Mouse (Mus musculus) regulatory T cell (primary cell): ENCODE results near the gene Htr6.

Experiments
- in situ Hi-C: fragments of 300-600 bp; cut with MboI, MseI; formaldehyde crosslinking; loops from one replicate; pipeline ENCODE4 v1.15.1; 2025; ENCODE audit warnings: high pct_unique_total_duplicates

Gene Htr6

DNA sequence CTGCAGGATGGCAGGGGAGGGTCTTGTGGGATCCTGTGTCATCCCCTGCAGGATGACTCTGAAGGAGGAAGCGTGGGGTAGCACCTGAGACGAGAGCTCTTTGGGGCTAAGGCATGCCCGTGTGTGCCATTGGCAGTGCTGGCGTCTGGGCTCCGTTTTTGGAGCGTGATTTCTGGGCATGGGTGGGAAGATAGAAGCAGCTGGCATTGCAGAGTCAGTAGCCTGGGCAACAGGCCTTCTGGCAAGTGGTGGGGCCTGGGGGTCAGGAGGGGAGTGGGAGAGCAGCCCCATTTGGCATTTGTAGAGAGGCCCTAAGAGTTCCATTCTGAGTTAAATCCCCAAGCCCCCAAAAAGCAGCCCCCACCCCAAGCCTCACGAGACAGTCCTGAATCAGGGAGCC, 22.6 kb downstream of the Htr6 start:
- in situ Hi-C loops, result no loop called here

DNA sequence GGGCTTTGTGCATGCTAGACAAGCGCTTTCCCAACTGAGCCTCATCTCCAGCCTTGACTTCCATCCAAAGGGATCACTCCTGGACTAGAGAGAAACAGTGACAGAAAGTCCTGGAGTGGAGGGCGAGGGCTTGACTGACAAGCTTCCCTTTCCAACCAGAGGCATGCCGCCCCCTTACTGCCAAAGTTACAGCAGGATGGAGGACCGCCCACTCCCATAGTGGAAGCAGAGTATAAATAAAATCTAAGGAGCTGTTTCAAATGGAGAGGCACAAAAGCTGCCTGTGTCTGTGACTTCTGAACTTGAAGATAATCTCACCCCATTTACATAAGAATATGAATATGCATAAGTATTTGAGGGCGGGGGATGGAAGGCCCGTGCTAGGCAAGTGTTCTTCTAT, 26.9 kb downstream of the Htr6 start:
- in situ Hi-C loops, result loop anchor here (25.0 kb wide), 1 partner anchor 1786 kb away; no protein-coding TSS in a partner anchor

DNA sequence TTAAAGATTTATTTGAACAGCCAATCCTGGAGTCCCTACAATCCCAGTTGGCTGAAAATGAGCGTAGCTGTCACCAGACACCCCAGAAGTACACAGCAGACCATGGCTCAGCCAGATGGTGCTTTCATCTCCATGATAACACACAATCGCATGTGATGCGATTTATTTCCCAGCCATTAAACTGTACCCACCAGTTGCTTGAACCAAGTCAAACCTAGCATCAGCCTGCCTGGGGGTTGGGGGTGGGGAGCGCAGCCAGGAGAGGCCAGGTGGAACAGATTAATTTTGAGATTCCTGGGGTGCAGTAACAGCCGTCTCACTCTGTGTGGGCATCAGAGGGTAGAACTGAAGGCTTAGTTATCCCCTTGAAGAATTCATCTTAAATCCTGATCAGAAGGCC, 29.0 kb downstream of the Htr6 start:
- in situ Hi-C loops, result loop anchor here (25.0 kb wide), 1 partner anchor 1784 kb away; no protein-coding TSS in a partner anchor

DNA sequence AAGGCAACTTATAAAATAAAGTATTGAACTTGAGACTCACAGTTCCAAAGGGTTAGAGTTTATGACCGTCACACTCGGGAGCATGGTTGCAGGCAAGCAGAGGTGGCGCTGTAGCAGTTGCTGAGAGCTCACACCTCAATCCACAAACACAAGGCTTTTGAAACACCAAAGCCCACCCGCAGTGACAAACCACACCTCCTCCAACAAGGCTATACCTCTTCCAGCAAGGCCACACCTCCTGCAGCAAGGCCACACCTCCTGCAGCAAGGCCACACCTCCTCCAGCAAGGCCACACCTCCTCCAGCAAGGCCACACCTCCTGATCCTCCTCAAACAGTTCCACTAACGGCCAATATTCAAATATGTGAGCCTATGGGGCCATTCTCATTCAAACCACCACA, 30.8 kb downstream of the Htr6 start:
- in situ Hi-C loops, result loop anchor here (25.0 kb wide), 1 partner anchor 1782 kb away; no protein-coding TSS in a partner anchor

DNA sequence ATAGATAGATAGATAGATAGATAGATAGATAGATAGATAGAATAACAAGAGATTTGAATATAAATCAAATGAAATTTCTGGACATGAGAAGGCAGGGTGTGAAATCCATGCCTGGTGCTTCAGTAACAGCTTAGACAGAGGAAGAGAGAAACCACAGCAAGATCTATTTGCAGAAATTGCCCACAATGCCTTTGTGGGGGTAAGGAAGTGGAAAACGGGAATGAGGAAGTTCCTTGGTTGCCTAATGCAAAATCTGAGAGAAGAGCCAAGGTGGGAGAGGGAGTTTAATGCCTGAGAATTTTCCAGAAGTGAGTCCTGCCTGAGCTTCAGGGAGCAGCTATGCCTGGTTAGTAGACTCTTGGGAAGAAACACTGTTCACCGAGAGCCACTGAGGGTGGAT, 31.8 kb downstream of the Htr6 start:
- in situ Hi-C loops, result loop anchor here (25.0 kb wide), 1 partner anchor 1781 kb away; no protein-coding TSS in a partner anchor

DNA sequence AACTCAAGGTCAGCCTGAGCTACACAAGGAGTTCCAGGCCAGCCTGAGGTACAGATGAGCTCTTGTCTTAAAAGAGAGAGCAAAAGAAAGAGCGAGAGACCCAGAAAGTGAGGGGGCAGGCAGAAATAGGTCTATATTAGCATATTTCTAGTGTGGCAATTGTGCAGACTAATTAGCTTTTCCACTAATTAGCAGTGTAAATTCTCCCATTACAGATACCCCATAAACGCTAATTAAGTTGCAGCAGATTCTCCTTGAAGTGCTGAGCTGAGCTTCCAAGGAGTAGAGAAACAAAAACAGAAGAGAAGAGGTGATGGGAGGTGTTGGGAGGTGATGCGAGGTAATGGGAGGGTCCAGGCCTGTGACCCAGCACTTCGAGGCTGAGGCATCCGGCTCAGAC, 32.8 kb downstream of the Htr6 start:
- in situ Hi-C loops, result loop anchor here (25.0 kb wide), 1 partner anchor 1780 kb away; no protein-coding TSS in a partner anchor

DNA sequence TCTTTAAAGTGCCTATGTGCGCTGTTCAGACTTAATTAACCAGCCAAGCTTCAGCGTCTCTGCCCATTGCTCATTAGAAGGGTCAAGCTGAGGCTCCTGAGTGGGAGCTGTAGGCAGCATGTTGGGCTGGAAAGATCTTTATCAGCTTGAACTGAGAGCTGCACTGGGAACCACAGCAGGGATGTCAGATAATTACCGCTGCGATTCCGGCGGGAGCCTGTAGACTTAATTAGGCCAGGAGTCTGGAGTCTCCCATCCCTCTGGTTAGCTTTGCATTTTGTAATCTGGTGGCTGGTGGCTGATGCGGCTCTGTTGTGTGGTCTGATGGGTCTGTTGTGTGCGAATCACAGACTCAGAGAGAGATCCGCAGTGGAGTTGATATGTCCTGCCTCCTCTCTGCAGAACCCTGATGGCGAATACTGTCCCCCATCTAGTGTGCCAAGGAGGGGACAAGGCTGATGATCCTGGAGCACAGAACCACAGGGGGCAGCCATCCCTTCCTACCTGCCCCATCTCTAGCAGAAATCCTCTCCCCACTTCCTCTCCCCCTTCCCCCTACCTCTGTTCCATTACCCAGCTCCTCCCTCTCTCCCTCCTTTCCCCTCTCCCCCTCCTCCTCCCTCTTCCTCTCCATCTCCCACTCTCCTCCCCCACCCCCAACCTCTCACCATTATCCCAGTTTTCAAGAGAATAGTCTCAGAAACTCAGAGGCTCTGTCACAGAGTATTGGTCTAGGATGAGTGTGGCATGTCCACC, 35.1 kb downstream of the Htr6 start:
- in situ Hi-C loops, result loop anchor here (25.0 kb wide), 1 partner anchor 1778 kb away; no protein-coding TSS in a partner anchor

DNA sequence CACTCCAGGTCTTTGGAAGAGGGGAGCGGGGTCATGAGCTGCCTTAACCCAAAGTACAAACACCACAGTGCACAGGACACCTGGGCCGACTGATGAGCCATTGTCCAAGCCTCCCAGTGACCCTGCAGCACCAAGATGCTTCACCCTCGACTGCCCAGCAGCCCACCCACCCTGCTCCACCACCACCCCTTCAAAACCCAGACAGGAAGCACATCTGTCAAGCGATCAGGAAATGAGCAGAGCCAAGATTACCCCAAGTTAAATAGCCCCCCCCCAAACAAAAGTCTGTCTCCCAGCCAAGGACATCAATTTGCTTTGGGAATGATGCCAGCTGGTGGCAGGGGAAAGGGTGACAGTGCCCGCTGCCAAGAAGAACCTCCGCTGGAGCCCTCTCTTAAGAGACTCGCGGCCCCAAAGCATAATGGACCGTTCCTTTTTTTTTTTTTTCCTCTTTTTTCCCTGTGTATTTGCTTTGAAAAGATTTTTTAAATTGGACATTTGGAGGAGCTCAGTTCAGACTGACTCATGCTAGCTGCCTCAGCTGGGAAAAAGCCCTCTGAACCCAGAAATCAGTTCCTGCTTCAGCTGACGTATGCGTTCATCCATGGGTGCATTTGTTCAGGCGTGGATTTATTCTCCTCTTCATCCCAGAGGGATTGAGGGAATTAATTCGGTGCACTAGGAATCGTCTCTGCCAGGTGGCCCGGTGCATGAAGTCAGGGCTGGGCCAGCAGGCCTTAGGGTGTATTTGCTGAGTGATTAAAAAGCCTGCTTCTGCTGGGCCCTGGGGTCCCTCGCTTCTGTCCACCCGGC, 37.4 kb downstream of the Htr6 start:
- in situ Hi-C loops, result loop anchor here (25.0 kb wide), 1 partner anchor 1776 kb away; no protein-coding TSS in a partner anchor

DNA sequence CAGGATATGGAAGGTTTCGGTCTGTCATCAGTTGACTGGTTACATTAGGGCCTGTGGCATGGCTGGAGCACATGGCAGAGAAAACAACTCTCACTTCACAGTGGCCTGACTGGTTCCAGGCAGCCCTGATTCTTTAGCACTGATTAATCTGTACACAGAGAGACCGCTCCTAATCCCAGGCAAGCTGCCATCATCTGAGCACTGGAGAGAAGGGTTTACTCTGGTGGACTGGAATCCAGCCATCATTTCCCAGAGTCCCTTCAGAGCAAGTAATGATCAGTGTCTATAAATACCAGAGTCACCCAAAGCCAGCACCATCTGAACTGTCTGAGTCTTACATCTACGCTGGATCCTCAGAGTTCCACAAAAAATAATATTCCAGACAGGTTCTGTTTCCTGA, 39.6 kb downstream of the Htr6 start:
- in situ Hi-C loops, result loop anchor here (25.0 kb wide), 1 partner anchor 1773 kb away; no protein-coding TSS in a partner anchor

DNA sequence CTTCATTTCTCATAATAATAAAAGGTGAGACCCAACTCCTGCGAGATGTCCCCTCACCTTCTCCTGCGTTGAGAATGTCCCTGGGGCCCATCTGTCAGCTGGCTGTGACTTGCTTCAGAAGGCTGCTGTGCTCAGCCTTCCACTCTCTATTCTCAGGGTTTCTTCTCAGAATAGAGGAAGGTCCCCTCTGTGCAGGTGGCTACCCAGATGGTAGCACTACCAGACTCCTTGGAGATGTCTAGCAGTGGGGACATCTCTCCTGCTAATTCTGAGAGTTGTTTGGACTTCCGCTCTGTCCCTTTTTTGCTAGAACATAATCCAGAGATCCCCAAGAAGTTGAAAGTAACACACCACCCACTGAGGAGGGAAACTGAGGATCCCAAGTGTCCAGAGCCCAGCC, 40.4 kb downstream of the Htr6 start:
- in situ Hi-C loops, result loop anchor here (25.0 kb wide), 1 partner anchor 1773 kb away; no protein-coding TSS in a partner anchor

DNA sequence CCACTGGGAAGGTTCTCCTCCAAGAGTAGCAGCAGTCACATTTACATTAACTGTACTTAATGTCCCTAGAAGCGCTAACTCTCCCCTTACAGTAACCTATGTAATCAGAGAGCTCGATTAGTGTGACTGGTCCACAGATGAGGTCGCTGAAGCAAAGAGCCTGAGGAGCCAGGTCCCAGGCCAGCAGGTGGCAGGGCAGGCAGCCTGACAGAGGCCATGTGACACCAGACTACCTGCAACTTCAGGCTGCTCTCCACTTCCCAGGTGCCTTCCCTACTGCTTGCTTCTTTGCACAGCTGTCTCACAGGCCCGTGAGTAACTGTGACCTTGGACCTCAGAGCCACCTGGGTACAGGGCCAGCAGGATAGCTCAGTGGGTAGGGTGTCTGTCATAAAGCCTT, 40.8 kb downstream of the Htr6 start:
- in situ Hi-C loops, result loop anchor here (25.0 kb wide), 1 partner anchor 1772 kb away; no protein-coding TSS in a partner anchor

DNA sequence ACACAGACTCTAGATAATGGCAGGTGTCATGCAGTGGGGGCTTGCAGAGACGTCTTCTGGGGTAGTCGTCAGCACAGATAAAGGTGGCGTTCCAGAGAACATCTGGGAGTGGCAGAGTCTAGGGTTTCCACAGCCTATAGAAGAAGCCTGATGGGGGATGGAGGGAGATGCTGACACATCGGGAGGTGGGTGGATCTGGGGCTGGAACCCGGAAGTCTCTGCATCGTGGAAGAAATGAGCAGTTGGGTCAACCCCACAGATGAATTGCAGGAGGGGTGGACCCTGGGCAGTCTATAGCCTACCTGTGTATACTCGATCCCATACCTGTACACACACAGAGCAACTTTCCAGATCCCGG, 41.4 kb downstream of the Htr6 start:
- in situ Hi-C loops, result loop anchor here (25.0 kb wide), 1 partner anchor 1772 kb away; no protein-coding TSS in a partner anchor

DNA sequence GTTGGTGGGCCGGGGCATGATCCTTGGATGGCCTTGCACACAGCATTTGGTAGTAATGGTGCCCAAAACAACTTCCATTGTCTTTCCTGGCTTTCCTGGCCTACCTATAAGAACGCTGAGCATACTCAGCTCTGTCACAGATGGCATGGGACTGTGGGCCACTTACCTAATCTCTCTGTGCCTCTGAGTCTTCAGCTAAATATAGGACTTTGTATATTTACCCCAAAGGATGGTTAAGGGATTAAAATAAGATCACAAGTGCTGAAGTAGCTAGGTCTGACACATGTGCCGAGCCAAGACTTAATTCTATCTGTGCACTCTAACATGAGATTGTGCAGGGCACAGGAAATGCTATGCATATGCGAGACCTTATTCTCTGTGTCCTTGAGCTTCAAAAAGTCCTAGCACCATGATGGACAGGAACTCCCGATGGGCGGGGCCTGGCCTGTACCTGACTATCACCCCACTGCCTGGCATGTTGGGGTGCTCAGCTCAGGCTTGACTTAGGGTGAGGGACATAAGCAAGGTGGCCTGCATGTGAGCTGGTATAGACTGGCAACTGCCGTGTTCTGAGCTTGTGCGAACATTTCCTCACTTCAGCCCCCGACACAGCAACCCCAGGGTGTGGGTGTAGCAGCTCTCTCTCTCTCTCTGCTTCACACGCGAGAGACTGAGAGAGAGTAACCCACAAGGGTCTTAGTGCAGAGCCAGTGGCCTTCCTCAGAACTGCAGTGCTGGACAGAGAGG, 41.9 kb downstream of the Htr6 start:
- in situ Hi-C loops, result loop anchor here (25.0 kb wide), 1 partner anchor 1771 kb away; no protein-coding TSS in a partner anchor

DNA sequence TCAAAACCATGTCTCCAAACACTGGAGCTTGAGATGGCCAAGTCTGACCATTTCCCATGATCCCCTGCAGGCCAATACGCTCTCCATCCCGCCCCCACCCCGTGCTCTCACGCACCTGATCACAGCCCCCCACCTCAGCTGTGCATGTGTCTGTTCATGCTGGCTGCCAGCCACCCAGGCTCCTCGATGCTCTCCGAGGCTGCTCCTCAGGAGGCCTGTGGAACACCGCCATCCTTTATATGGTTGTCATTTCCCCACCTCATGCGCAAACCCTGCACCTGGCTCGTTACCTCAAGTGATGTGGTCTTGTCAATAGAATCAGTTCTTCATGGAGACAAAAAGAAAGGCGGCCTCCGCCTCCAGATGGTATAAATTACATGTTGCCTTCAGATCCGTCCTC, 42.8 kb downstream of the Htr6 start:
- in situ Hi-C loops, result loop anchor here (25.0 kb wide), 1 partner anchor 1770 kb away; no protein-coding TSS in a partner anchor

DNA sequence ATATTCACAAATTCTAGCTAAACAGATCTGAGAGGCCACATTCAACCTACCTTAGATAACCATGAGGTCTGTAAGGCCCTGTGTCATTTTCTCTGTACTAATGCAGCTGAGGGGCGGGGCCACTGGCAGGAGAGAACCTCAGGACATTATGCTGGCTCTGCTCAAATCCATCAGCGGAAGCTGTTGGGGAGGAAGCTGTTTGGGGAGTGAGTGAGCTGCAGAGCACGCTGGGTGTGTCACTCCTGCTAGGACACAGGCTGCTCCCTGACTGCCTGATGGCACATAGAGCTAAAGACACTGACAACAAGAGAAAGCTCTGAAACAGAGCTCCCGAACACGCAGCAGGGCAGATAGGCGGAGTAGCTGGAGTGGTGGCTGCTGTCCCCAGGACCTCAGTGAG, 44.7 kb downstream of the Htr6 start:
- in situ Hi-C loops, result loop anchor here (25.0 kb wide), 1 partner anchor 1768 kb away; no protein-coding TSS in a partner anchor

DNA sequence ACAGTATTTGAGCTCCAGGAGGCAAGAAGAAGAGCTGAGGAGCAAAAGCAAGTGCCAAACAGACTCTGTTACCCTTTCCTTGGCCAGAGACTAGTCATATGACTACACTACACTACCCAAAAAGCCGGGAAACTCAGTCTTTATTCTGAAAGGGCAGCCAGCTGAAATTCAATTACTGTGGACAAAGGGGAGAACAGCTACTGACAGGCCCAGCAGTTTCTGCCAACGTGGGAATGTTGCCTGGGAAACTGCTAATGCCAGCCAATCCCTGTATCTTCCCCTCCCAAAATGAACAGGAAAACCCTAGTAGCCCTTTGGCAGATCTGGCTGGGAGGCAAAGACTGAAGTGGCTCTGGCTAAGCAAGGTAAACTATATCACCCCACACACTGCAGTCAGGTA, 51.0 kb downstream of the Htr6 start:
- in situ Hi-C loops, result no loop called here

DNA sequence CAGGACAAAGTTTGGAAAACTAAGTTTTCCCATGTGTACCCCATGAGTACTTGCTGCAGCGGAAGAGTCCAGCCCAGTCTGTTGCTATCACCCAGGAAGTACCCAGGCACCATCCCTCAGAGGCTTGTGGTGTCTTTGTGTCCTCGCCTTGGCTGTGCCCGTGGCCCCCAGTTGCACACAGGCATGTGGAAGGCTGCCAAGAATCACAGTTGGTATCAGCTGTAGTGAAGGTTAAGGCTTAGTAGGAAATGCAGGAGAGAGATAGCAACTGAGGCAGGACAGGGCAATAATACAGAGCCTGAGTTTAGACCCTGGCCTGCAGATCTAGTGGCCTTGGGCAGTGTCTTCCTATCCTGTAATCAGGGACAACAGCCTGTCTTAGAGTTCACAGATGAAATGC, 55.0 kb downstream of the Htr6 start:
- in situ Hi-C loops, result no loop called here

DNA sequence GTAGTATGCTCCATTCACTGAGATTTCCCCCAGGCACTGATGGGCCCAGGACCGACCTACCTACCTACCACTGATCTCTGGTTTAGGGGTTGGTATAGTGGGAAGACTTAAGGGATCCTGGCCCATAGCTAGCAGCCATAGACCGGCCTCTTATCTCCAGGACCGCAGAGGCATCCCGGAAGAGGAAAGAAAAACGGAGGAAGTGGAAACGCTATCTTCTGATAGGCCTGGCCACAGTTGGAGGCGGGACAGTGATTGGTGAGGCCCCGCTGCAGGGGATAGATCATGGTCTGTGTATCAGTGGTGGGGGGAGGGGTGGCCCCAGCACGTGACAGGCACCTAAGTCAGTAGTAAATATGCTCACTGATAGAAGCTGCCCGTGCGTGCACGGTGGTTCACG, 56.0 kb downstream of the Htr6 start:
- in situ Hi-C loops, result loop anchor here (10.0 kb wide), 1 partner anchor 285 kb away; the partner anchor contains the start of gene Ubxn10

DNA sequence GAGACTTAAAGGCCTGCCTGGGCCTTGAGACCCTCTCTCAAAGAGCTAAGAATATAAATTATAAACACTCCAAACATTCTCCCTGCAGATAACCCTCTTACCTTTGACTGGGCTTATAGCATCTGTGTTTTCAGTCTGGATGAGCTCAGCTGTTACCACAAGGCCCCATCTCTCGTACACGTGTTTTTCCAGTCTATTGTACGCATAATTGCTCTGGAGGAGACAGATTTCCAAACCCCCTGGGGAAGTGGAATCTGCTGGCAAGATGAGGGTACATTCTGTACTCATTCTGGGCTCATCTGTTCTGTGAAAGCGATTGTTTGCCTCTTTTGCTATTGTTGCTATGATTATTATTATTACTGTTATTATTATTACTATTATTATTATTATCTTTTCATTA, 56.4 kb downstream of the Htr6 start:
- in situ Hi-C loops, result loop anchor here (10.0 kb wide), 1 partner anchor 284 kb away; the partner anchor contains the start of gene Ubxn10

DNA sequence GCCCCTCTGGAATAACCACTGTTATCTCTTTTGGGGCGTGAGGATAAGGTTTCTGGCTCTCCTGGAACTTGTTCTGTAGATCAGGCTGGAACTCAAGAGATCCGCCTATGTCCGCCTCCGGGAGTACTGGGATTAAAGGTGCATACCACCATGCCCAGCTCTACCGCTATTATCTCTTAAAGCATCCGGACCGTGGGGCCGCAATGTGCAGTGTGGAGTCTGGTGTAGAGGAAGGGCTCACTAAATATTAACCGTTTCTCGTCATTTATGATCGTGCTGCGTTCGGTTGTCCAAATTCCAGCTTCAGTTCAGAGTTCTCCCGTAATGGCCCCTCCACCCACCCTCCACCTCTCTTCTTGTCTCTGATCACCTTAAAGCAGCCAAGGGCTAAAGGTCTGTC, 57.0 kb downstream of the Htr6 start:
- in situ Hi-C loops, result loop anchor here (10.0 kb wide), 1 partner anchor 284 kb away; the partner anchor contains the start of gene Ubxn10

DNA sequence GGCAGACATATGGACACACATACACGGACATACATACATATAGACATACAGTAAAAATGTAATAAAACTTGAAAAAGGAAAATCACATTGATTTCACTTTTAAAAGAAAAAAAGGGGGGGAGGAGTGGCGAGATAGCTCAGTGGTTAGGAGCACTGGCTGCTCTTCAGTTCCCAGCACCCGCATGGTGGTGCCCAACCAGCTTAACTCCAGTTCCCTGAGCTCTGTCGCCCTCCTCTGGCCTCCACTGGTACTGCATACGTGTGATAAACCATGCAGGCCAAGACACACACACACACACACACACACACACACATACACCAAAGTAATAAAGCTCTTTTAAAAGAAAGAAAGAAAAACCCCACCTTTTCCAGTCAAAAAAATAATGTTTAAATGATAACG, 60.6 kb downstream of the Htr6 start:
- in situ Hi-C loops, result loop anchor here (10.0 kb wide), 1 partner anchor 280 kb away; the partner anchor contains the start of gene Ubxn10
